Mouse (Mus musculus) liver, adult 2 months (tissue): Measurements from ENCODE around the gene Abcg5.

Experiments
- CTCF ChIP-seq: fragments of 200-500 bp; IDR thresholded peaks from 2 replicates; pipeline ENCODE4 v1.5.1; 2011; ENCODE audit warnings: low read depth, low read length, control low read depth
- POLR2A ChIP-seq: fragments of 200-500 bp; IDR thresholded peaks from 2 replicates; pipeline ENCODE4 v1.6.1; 2011; ENCODE audit warnings: low read length, control low read depth; ENCODE audit not compliant: insufficient read depth; ENCODE audit errors: extremely low read depth

- TF ChIP-seq CTCF (no peak), POLR2A (no peak)
Observed at GRCm38 (mm10) chr17:84709403-84709851, 26.6 kb upstream of the Abcg5 start.
